Mouse (Mus musculus): Measurements from ENCODE around the gene 2210017I01Rik. TPM values are rescaled to one million over a fixed set of nuclear protein-coding genes. Genes with fewer than 3 reads are reported as not detected.

2210017I01Rik gene
- not detected for total RNA-seq (2021)

GRCm38 (mm10) chr3:92607392-92607791 is at the start of gene 2210017I01Rik:
2210017I01Rik (minus strand) TSS chr3:92607492.
- DNase-seq (ENCODE audit: low spot score): no peak
- intact Hi-C loops (cut with DNase I): no loop called here

- DNase-seq (ENCODE audit: low spot score): no peak
- intact Hi-C loops (cut with DNase I): no loop called here
Measured at GRCm38 (mm10) chr3:92656826-92657225, 49.5 kb upstream of the 2210017I01Rik start, which contains the start of gene Lce1b. Lce1b (minus strand) TSS chr3:92656926.

- DNase-seq (ENCODE audit: low spot score): no peak
- intact Hi-C loops (cut with DNase I): no loop called here
Measured at GRCm38 (mm10) chr3:92648207-92648606, 40.9 kb upstream of the 2210017I01Rik start, which contains the start of gene Lce1a1. Lce1a1 (minus strand) TSS chr3:92648307.

- intact Hi-C loops (cut with DNase I): no loop called here
- DNase-seq (ENCODE audit: low spot score): no peak
Measured at GRCm38 (mm10) chr3:92639854-92640253, 32.6 kb upstream of the 2210017I01Rik start.

DNA sequence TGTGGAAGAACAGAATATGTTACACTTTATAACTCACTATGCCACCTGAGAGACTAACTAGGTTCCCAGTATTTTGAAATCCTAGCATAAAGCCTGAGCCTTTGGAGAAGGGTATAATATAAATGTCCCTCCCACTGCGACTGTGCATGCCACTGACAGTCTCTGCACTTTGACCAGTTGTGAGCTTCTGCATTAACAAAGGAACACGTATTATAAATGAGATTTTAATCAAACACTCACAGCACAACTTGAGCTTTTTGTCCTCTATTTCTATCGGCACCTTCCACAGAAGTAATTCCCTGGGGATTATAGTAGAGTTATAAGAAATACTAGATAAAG is 31.3 kb upstream of the 2210017I01Rik start:
- intact Hi-C loops (cut with DNase I): no loop called here
- DNase-seq (ENCODE audit: low spot score): no peak

GRCm38 (mm10) chr3:92637745-92638652 is 30.7 kb upstream of the 2210017I01Rik start:
- intact Hi-C loops (cut with DNase I): no loop called here

GRCm38 (mm10) chr3:92621560-92621959 is 14.3 kb upstream of the 2210017I01Rik start, which contains the start of gene Lce6a:
Lce6a (minus strand) TSS chr3:92621660.
- no peak for DNase-seq (ENCODE audit: low spot score)
- intact Hi-C loops (cut with DNase I): no loop called here

More at GRCm38 (mm10) chr3:92637745-92638652, 30.7 kb upstream of the 2210017I01Rik start:
- no peak for DNase-seq (ENCODE audit: low spot score)

- intact Hi-C loops (cut with DNase I): no loop called here
- no peak for DNase-seq (ENCODE audit: low spot score)
Measured at GRCm38 (mm10) chr3:92609804-92610203, 2.5 kb upstream of the 2210017I01Rik start.

DNA sequence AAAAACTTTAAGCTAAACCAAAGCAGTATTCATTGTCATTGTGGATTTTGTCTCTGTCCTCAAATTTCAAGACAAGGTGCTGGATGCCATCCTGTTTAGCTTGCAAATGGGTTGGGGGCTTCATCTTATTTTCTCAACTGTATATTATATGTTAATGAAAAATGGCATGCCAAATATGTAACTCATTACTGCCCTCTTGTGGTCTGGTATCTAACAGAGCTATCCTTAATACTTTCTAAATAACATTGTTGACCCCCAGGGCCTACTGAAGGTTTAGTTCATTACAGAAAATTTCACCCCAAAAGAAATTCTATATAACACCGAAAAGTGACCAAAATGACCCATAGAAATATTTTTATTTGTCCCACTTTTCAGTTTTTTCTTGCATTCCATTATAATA is 5.1 kb downstream of the 2210017I01Rik start:
- intact Hi-C loops (cut with DNase I): no loop called here
- DNase-seq (ENCODE audit: low spot score): no peak

GRCm38 (mm10) chr3:92600456-92600855 is 6.8 kb downstream of the 2210017I01Rik start:
- no peak for DNase-seq (ENCODE audit: low spot score)
- intact Hi-C loops (cut with DNase I): no loop called here

DNA sequence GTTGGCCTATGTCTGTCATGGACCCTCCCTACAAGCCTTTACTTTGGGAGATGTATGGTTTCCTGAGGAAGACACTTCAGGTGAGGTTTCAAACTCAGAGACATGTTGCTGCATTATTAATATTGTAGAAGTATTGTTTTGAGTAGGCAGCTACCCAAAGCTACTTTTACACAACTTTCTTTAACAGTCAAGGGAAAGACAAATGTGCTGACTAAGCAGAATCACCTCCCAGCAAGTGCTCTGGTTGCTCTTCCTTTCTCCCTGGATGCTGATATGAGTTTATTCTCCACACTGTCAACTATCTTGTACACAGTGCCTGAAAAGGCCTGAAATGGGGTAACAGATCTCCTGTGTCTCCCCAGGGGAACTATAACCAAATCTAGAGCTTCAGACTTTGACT is 7.3 kb downstream of the 2210017I01Rik start:
- intact Hi-C loops (cut with DNase I): no loop called here
- DNase-seq (ENCODE audit: low spot score): no peak

DNA sequence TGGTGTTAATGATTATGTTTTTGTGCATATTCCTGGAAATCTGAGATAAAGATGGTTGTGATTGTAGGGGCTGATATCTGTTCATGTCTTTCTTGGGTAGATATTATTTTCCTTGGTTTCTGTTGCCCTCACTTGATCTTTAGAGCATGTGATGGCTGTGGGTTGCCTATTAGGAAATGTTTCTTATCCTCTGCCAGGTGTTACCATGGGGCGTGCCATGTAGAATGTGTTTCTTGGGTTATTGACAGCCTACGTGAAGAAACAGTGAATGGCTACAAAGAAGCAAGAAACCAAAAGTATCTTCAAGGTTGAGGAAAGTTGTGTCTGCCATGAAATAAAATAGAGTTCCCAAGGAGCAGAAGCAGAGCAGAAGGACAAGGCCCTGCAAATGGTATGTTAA is 8.9 kb downstream of the 2210017I01Rik start:
- DNase-seq (ENCODE audit: low spot score): no peak
- intact Hi-C loops (cut with DNase I): no loop called here

- intact Hi-C loops (cut with DNase I): no loop called here
- no peak for DNase-seq (ENCODE audit: low spot score)
Measured at GRCm38 (mm10) chr3:92588858-92589257, 18.4 kb downstream of the 2210017I01Rik start, which contains the start of gene Smcp. Smcp (minus strand) TSS chr3:92588997.

DNA sequence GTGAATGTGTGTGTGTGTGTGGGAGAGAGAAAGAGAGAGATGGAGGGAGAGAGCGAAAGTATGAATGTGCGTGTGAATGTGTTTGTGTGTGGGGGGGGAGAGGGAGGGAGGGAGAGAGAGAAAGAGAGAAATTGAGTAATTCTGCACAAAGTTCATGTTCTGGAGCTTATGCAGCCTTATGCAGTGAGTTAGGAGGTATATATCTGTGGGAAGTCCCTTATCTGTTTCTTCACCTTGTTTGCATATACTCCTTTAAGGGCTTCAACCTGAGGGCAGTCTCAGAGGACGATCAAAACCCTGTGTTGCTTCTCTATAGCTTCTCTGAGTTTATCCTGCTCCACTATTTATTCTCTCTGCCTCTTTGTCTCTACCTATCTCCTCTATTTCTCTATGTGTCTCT is 20.1 kb downstream of the 2210017I01Rik start:
- DNase-seq (ENCODE audit: low spot score): no peak
- intact Hi-C loops (cut with DNase I): no loop called here

- no peak for DNase-seq (ENCODE audit: low spot score)
- intact Hi-C loops (cut with DNase I): no loop called here
Measured at GRCm38 (mm10) chr3:92585055-92585454, 22.2 kb downstream of the 2210017I01Rik start.

GRCm38 (mm10) chr3:92583164-92583826 is 24.0 kb downstream of the 2210017I01Rik start:
- DNase-seq (ENCODE audit: low spot score): no peak
- intact Hi-C loops (cut with DNase I): no loop called here

DNA sequence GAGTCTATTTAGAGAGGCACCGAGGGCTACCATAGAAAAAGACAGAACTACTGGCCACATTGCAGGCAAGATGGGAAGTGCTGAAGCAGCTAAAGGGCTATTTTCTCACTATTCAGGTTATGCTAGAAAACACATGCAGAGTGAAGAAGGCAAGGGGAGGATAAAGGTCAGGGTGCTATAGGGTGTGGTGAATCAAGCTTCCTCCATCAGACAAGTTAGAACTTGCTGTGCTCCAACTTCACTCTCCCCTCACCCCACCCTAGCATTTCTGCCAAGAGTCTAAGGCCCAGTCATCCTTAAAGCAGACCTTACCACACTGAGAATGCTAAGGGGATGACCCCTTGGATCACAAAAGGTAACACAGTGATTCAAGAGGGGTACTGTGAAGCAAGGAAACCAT is 27.8 kb downstream of the 2210017I01Rik start:
- intact Hi-C loops (cut with DNase I): no loop called here

GRCm38 (mm10) chr3:92578652-92579413 is 28.5 kb downstream of the 2210017I01Rik start:
- intact Hi-C loops (cut with DNase I): no loop called here
- DNase-seq (ENCODE audit: low spot score): no peak

More for the DNA sequence above, 27.8 kb downstream of the 2210017I01Rik start:
- no peak for DNase-seq (ENCODE audit: low spot score)

DNA sequence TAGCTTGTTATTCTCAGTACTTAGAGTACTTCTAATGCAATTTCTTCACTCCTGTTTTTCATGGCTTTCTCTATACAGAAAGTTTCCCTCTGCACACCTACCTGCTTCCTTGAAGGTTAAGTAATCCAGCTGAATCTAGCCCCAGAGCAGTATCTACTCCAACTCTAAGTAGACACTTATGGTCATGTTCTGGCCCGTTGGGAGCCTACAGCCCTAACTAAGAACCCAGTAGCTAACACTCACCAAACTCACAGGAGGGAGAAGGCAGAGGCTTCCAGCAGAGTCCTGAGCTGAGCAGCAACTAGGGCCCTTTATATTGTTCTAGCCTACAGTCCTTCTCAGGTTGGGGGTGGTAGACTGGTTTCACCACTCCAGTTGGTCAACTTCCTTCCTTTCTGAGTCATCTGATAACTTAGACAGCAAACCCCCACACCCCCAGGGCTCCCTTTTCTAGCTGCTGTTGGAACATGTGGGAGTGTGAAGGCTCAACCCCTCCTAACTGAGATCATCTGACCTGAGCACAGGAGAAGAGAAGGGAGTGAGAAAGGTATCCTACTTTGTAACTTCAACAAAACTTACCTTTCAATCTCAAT is 33.7 kb downstream of the 2210017I01Rik start, which contains the start of gene Ivl:
Ivl (minus strand) TSS at position 287 of the 593 bp plus-strand sequence.
- intact Hi-C loops (cut with DNase I): no loop called here
- DNase-seq (ENCODE audit: low spot score): no peak

All from heart, postnatal 25 days (tissue).